Mouse (Mus musculus): ENCODE data around the gene Hoxd13. TPM values are rescaled to one million over a fixed set of nuclear protein-coding genes. Genes with fewer than 3 reads are reported as not detected.

The Hoxd13 gene
- total RNA-seq, 2 experiments from 2014 or later = not detected

DNA sequence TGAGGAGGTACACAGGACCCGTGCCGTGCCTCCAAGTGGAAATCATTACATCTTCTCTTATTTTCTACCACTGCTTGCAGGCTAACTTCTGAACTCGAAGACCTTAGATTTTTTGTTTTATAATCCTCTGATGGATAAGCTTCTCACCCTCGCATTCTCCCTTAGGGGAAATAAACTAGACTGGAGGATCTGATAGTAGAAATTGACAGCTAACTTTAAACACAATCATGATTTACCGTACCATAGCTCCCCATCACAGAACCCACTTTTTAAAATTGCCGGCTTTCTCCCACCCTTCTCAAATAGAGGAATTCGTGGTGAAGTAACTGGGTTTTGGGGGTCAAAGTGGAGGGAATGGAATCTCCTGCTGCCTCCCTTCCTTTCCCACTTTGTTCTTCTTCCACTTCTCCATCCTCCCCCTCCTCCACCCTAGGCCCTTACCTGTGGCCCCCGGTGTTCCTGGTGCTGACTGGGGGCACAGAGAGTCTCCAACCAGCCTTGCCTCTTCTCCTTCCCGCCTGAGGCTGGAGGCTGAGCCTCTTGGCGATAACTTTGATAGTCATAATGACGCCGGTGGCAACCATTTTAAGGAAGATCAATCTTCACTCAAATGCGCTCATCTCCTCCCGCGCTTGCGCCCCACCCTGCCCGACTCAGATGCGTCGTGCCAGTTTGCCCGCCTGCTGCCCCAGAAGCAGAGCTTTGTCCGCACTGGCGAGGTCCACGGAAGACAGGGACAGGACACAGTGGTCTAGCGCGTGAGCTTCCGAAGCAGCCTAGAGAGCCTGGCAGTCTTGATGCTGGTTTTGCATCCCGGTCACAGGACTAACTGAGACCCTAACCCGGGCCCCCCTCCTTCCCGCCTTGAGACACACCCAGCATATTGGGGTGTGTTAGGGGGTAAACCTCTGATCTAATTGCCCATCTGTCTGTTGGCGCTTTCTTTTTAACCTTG lies 7.4 kb upstream of the Hoxd13 start:
- DNase-seq (ENCODE audit: low spot score in 2 of 2) = no peak

DNA sequence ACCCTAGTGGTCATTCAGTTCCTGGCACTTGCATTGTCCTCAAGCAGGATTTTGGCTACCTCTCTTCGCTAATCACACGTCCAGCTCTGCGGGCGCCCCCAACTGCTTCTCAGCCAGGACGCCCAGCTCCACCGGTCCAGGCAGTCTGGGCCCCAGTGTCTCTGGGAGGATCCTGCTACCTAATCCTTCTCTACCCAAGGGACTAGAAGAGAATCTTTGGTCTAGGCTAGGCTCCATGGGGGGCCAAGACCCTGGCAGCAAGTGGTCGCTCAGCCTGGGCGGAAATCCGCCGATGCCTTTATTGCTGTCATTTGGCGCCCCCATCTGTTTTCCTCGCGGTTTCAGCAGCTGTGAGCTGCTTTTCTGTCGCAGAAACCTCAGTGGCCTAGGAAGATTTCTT lies 6.4 kb upstream of the Hoxd13 start:
- DNase-seq (ENCODE audit: low spot score in 2 of 2) = no peak

DNA sequence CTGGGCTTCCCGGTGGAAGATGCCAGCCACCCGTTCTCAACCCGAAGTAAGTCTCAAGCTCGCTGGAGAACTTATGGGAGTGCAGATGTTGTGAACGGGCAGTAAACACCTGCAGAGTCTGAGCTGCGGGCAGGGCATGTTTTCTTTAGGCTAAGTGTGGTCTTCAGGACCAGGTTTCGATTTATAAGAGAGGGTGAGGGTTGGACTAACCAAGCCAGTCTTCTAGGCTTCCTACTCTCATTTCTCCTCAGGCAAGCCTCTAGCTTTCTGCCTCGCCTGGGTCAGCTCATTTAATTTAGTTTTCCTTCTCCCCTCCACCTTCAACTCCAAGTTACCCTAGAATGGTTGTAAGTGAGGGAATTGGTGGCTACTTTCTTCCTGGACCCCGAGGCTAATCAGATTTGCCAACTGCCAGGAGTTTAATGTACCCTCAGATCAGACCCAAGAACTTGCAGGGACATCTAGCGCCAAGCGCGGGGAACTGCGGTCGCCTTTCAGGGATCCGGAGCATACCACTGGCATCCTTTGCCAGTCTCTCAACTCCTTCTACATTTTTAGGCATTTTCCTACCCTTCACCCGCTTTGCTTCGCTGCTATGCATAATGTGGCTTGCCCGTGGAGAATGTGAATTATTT lies 4.7 kb upstream of the Hoxd13 start:
- no peak for DNase-seq (ENCODE audit: low spot score in 2 of 2)

DNA sequence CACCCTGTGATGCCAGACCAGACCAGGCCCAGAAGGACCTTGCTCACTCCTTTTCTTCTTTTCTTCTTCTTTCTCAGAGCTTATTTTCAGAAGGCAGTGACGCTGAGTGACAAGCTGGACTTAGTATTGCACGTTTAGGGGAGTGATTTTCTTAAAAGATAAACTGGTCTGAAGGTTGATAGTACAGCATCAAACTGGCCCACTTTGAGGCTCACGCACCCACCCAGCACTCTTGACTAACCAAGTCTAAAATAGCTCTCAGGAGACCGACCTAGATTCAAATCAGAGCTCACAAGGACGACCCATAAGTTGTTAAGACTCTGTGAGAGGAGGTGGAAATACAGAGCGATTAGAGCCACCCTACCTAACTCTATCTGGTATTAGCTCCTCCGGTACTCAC lies 1.7 kb upstream of the Hoxd13 start:
- DNase-seq (ENCODE audit: low spot score in 2 of 2) = no peak

DNA sequence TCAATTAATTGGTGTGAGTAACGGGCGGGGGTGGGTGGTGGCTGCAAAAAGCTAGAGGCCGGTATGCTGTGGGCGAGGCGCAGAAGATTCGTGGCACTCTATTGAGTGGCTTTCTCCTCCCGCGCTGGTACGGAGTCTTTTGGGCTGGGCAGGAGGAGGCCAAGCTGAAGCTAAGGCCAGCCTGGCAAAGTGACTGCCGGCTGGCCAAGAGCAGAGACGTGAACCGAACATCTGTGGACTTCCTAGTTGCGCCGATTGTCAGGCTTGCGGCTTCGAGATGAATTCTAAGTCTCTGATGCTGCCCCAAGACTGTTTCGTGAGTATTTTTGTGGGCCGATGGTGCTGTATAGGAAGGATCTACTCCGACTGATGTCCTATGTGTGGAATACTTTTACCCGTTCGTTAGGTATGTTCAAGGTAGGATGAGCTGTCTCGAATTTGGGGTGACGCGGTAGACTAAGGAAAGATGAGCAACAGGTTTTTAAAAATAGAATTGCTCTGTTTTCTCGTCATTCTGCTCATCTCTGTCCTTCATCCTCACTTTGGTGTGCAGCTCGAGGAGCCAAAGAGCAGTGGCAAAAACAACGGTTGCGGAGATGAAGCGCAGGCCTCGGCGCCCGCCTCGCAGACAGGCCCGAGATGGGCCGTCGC lies 794 bp upstream of the Hoxd13 start:
- DNase-seq (ENCODE audit: low spot score in 2 of 2) = no peak

DNA sequence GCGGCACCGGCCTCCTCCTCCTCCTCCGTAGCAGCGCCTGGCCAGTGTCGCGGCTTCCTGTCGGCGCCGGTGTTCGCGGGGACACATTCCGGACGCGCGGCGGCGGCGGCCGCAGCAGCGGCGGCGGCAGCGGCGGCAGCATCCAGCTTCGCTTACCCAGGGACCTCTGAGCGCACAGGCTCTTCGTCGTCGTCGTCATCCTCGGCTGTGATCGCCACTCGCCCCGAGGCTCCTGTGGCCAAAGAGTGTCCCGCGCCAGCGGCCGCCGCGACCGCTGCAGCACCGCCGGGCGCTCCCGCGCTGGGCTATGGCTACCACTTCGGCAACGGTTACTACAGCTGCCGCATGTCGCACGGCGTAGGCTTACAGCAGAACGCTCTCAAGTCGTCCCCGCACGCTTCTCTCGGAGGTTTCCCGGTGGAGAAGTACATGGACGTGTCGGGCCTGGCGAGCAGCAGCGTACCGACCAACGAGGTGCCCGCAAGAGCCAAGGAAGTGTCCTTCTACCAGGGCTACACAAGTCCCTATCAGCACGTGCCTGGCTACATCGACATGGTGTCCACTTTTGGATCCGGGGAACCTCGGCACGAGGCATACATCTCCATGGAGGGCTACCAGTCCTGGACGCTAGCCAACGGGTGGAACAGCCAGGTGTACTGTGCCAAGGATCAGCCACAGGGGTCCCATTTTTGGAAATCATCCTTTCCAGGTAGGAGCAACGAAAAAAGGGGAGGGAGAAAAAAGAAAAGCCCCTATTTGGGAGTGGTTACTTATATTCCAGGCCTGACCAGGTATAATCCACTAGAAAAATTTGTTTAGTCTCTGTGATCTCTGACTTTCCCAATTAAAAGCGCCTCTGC lies 490 bp downstream of the Hoxd13 start:
- no peak for DNase-seq (ENCODE audit: low spot score in 2 of 2)

DNA sequence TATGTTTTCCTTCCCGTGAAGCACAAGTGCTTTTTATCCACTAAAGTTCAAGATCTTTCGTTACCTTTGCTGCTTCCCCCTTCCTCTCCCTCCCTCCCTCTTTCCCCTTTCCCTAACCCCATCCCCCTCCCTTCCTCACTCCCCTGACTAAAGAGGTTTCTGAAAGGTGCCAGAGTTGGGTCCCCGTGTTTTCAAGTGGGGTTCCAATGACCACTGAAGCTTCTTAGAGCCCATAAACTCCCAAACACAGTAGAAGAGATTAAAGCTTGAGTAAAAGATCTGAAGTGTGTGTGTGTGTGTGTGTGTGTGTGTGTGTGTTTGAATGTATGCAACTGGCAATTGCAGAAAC lies 1.1 kb downstream of the Hoxd13 start:
- DNase-seq (ENCODE audit: low spot score in 2 of 2) = no peak

DNA sequence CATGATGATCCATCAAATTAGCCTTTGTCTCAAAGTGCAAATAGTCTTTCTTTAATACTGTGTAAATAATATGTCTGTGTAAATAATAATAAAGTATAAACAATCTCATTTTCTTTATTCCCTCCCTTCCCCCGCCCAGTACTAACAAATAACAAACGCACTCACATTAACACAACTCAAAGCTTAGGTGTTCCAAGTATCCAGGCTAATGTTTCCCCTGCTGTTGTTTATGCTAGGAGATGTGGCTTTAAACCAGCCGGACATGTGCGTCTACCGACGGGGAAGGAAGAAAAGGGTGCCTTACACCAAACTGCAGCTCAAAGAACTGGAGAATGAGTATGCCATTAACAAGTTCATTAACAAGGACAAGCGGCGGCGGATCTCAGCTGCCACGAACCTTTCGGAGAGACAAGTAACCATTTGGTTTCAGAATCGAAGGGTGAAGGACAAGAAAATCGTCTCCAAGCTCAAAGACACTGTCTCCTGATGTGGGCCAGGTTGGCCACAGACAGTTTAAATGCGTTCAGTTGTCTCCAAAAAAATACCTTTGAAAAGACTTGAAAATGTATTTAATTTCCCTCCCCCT lies 1.6 kb downstream of the Hoxd13 start:
- DNase-seq (ENCODE audit: low spot score in 2 of 2) = no peak

DNA sequence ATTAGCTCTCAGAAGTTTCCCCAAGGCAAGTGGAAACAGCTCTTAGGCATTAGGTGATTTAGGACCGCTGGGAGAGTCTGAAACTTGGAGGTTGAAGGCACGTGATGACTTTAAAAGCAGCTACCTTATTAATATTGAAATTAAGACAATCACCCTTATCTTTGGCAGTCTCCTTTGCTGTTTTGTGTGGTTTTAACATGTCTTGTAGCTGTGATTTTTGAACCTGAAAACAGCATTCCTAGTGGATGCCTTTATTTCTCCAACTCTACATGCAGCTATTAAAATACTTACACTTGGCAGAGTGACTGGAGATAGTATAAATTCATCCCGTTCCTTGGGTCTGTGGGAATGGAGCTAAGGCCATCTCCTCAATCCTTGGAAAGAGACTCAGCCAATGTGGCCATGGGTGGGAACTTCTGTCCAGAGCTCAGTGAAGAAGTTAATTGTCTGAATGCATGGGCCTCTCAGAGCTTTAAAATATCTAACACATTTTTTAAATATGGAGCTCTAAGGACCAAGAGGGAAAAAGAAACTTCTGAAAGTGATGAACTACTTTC lies 2.6 kb downstream of the Hoxd13 start:
- no peak for DNase-seq (ENCODE audit: low spot score in 2 of 2)

DNA sequence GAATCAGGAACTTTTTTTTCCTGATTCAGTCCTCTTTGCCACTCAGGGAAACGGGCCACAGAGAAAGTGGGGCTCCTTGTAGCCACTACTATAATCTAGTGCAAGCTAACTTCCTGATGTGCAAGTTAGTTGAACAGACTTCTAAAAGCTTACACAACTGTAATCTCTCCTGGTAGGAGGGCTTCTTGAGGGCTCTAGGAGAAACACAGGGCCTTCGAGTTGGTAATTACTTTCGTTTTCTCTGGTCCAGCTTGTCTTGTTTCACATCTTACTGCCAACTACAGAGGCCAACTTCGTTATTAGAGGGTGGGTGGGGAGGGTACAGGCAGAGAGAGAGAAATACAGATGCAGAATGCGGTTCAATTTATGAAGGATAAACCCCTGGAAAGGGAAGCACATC lies 3.7 kb downstream of the Hoxd13 start:
- no peak for DNase-seq (ENCODE audit: low spot score in 2 of 2)

DNA sequence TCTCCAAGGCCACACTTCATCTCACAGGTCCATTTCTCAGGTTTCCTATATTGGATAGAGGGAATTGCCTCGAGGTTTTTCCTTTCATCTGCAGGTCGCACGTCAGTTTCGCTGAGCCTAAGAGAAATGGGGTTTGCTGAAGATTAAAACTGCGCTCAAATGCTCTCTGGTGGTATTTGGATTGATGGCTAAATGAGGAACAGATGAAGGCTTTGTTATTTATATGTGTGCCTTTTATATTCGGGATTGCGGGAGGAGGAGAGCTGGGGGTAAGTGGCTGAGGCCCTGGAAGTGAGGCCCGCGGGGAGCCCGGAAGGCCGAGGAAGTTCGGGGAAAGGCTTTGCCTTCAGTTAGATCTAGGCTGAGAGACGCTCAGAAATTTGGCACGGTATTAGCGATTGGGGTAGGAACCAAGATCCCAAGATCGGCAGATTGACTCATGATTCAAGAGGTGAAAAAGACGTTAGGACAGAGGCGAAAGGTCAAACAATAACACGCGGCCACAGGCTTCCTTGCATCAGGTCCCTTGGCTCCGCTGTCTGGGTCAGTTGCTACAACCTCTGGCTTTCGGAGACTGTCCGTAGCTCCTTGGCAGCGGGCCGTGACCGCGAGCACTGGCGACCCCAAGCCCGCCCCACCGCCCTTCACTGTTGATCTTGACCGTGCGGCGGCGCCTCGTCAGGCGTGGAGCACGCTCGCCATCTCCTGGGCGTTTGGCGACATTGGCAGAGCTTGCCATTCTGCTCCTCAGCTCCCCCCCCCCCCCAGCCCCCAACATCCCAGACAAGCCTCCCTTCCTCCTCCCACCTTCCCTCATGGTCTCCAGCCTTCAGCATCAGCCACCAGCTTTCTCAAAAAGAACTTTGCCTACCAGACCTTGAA lies 4.6 kb downstream of the Hoxd13 start:
- peak in 1 of 2 experiments; percentile 70 for DNase-seq (ENCODE audit: low spot score in 2 of 2)

DNA sequence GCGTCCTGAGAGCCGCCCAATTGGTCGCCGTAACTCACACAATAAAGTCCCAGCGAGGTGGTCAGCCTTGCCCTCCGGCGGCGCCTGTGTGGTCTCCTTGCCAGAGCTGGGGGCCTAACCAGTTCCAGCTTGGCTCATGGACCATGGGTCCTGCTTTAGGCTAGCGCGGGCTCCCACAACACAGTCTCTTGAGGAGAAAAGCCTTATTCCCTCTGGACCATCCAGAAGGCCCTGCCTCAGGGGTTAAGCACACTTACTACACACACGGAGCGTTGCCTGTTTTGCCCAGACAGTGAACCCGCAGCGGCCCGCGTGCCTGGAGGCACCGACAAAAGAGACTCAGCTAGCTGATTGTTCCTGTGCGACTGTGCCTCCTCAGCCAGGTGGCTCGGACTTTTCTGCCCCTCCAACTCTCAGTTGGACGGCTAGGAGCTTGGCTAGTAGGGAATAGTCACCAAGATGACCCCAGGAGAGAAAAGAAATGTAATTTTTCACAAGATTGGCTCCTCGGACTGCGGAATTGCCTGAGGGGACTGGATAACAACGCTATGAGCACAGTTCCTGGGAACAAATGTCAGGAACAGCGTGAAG lies 5.8 kb downstream of the Hoxd13 start:
- DNase-seq (ENCODE audit: low spot score in 2 of 2) = no peak

DNA sequence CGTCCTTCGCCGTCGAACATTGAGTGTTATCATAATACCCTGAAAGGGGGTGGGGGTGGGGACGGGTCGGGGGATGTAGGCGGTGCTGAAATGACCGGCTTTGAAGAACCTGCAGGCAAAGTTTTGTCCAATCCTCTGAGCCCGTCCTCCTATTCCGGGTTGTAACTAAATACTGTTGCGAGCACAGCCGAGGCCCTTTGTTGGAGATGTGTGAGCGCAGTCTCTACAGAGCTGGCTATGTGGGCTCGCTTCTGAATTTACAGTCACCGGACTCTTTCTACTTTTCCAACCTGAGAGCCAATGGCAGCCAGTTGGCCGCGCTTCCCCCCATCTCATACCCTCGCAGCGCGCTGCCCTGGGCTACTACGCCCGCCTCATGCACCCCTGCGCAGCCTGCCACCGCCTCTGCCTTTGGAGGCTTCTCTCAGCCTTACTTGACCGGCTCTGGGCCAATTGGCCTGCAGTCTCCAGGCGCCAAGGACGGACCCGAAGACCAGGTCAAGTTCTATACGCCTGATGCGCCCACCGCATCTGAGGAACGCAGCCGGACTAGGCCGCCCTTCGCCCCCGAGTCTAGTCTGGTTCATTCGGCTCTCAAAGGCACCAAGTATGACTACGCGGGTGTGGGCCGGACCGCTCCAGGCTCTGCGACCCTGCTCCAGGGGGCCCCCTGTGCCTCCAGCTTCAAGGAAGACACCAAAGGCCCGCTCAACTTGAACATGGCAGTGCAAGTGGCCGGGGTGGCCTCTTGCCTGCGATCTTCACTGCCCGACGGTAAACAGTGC lies 7.0 kb downstream of the Hoxd13 start, which contains the start of gene Hoxd12:
Hoxd12 (plus strand) TSS at position 133 of the 785 bp plus-strand sequence.
- no peak for DNase-seq (ENCODE audit: low spot score in 2 of 2)

DNA sequence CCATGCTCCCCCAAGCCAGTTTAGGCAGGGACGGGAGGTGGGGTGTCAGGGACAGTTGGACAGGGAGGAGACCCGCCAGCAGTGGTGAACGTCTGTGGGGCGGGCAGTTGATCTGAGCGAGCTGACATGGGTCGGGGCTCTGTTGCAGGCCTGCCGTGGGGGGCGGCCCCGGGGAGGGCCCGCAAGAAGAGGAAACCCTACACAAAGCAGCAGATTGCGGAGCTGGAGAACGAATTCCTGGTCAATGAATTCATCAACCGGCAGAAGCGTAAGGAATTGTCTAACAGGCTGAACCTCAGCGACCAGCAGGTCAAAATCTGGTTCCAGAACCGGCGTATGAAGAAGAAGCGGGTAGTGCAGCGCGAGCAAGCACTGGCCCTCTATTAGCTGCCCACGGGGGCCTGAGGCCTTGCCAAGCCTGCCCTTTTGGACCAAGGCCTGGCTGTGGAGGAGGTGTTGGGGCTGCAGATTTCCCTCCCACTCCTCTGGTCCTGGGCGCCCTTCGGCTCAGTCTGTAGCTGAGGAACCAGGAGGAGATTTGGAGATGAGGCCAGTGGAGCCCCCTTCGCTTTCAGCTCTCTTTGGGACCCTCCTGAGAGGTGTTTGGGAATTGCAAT lies 7.7 kb downstream of the Hoxd13 start:
- DNase-seq (ENCODE audit: low spot score in 2 of 2) = no peak

DNA sequence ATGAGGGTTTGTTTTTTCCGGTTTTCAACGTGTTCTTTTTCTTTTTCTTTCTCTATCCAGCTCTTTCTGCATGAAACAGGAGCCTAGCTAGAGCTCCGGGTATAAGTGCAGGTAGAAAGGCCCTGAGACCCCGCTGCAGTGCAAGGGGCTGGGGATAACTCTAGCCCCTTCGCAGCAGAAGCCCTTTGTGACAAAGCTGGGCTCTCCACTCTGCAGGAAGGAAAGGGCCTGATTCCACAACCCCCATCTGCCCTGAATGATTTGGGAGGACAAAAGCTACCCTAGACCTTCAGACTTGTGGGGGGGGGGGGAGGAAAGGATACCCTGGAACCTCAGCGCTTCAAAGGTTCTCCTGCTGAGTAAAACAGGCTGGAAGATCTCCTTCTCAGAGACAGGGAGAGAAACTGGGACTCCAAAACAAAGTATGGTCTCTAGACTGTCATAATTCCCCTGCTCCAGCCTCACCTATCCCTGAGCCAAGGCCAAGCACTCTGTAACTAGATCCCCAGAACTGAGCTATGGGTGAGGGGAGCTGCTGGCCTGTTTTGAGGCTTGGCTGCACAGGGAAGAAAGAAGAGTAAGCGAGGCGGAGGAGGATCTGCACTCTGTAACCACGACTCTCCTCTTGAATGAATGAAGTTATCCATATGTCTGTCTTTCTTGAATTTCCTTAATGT lies 8.4 kb downstream of the Hoxd13 start:
- DNase-seq (ENCODE audit: low spot score in 2 of 2) = peak in 1 of 2 experiments; percentile 9

DNA sequence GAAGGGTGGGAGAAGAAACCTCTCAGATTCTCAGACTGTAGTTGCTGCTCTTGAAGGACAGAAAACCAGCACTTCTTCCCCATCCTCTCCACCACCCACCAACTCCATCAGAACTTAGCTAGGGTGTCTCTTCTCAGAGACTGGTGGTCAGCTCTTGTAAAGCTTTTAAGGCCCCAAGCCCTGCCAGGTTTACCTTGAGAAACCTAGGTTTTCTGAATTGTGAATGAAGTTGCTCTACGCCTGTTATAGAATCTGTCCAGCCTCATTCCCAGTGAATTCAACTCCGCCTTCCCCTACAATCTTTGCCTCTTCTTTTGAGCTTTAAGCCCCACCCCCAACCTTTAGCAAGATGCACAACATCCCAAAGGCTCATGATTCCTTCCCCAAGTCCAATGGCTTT lies 9.0 kb downstream of the Hoxd13 start:
- no peak for DNase-seq (ENCODE audit: low spot score in 2 of 2)
